Mouse (Mus musculus) kidney, postnatal 4 days (tissue): Measurements from ENCODE around the gene Lif.
A peak's percentile ranks its signal among the peaks of the same experiment; 100 is the strongest.

Source experiments
- DNase-seq, 2 experiments: peaks; one replicate each; pipeline ENCODE4 v3.0.0; 2021; ENCODE audit warnings: mixed read lengths in 2 of 2

Lif gene

DNA sequence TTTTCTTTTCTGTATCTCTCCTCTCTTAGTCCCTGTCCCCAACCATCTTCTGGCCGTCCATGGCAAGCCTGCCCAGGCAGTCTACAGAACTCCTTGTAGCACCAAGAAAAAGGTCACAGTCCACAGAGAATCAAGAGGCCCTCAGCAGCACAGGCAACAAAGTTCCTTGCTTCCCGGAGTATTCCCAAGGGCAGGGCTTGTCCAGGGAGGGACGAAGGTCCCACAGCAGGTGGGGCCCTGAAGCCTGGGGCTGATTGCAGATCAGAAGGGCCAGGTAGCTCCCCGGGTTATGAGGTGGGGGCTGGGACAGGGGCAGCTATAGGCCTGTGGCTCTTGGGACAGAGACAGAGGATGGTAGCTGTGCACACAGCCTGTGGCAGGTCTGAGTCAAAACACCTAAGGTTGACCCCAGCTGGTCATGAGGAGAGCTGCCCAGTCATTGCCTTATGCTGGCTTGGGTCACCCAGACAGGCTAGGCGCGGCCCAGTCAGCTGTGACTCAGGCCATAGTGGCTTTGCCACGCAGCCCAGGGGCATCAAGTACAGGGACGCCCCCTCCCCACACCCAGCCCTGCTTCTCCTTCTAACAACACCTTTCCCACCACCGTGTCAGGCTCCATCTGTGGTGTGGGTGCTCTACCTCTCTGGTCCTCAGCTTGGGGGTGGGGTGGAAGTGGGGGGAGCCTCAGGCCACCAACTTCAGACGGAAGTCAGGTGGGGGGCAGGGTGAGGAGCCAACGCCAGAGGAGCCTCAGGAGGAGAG lies at the start of gene Lif:
Gene Lif, plus strand, starts transcription at position 712 of the 762 bp plus-strand sequence.
- no peak for DNase-seq

- DNase-seq, result no peak
These were observed 49.7 kb upstream of the Lif start for GRCm38 (mm10) chr11:4207655-4208054.

GRCm38 (mm10) chr11:4209556-4209955 lies 47.8 kb upstream of the Lif start:
- peak; percentile 46 to 52 for DNase-seq

DNA sequence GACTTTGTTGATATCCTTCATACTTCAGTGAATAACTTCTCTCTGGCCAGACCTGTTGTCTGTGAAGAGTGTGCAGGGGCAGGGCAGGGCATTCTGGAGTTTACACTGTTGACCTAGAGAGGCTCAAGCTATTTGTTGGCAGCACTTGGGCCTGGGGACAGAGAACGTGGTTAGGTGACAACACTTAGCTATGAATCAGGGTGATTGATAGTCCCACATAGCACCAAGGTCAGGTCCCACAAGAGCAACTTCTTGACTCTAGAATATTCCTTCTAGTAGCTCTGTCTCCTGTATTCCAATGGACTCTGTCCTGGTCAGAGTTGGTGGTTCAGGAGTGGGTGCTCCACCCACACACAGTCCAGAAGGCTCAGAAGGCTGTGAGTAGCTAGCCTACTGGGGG lies 46.6 kb upstream of the Lif start:
- DNase-seq, result no peak

GRCm38 (mm10) chr11:4213107-4213506 lies 44.2 kb upstream of the Lif start:
- DNase-seq, result no peak

- DNase-seq, result no peak
These were observed 42.8 kb upstream of the Lif start for GRCm38 (mm10) chr11:4214572-4214971.

DNA sequence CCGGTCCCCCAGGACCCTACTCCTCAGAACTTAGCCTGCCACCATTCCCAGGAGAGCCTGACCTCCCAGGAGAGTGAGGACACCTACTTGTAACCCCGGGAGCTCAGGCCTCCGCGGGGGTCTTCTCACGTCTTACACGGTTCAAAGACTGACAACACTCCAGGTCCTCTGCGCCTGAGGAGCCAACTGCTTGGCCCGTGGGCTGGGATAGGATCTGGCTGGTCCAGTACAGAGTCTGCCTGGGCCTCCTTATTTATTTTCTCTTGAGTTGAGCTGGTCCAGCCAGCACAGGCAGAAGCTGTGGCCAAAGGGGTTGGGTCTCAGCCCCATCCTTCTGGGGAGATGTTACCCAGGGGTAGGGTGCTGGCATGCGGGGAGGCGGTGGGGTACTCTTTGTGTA lies 42.3 kb upstream of the Lif start:
- no peak for DNase-seq

DNA sequence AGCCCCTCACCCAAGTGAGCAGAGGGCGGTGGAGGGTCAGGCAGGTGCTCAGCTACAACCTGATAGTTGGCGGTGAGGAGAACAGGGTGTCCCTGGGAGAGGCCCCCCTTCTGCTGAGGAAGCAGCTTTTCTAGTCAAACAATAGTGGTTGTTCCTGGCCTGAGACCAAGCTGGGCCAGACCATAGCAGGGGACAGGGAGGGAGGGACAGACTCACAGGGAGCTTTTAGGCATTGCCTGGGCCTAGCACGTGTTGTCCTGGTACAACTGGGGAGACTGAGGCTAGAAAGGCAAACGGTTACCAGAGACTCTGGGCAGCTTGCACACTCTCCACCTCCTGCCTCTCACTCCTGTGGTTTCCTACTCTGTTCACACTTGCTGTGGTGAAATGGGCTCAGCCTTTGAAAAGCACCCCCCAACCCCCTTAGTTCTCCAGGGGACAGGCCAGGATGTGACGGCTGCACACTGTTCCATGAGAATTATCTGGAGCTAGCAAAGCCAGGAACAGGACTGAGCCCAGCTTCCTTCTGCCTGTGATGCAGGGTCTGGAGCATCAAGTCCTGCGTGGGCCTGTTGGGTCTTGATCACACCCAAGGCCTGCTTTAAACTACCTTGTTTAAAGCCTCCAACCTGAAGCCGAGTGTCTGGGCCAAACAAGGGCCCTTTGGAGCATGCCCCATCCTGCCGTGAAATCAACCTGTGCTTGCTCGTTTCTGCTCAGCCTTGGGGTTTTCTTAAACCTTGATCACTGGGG lies 40.9 kb upstream of the Lif start:
- peak; percentile 56 to 67 for DNase-seq

GRCm38 (mm10) chr11:4217914-4218629 lies 39.3 kb upstream of the Lif start, which contains the start of gene Castor1:
Gene Castor1, plus strand, starts transcription at chr11:4218225.
- DNase-seq, result peak; percentile 90 to 95

GRCm38 (mm10) chr11:4218637-4219036 lies 38.7 kb upstream of the Lif start:
- no peak for DNase-seq

GRCm38 (mm10) chr11:4219317-4219751 lies 38.0 kb upstream of the Lif start:
- peak; percentile 82 to 87 for DNase-seq

GRCm38 (mm10) chr11:4219908-4220307 lies 37.4 kb upstream of the Lif start:
- no peak for DNase-seq

DNA sequence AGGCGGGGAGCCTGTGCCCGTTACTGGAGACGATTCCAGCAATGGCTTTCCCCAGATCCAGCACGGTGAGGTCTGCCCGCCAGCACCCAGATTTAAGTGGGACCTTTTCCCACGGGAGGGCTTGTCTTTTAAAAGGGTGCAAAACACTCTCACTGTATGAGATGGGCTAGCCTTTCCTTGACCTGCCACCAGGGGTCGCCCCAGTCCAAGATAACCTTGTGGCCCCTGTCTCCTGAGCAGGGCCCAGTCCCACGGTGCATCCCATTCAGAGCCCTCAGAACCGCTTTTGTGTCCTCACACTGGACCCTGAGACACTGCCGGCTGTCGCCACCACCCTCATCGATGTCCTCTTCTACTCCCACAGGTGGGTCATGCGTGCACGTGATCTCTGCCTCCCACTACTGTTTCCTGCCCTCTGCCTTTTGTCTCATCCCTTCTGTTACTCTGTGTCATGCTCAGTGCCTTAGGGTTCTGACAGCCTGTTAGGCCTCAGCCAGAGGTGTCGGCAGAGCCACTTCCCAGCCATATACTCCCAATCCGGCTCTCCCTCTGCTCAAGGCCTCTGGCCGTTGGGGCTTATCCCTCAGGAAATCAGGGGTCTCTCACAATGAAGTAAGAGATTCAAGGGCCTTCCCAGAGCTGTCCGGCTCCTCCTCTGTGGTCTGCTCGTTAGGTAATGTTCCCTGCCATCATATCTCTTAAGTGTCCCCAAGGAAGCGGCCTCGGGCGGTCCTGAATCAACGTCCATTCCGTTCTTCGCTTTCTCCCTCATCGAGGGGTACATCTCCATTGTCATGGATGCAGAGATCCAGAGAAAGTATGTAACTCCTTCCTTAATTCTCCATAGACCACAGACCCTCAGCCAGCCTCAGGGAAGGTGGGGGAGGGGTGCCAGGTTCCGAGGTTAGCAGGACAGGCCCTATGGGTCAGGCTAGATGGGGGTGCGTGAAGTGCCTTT lies 36.6 kb upstream of the Lif start:
- peak; percentile 87 for DNase-seq

GRCm38 (mm10) chr11:4222046-4222950 lies 35.1 kb upstream of the Lif start:
- no peak for DNase-seq

DNA sequence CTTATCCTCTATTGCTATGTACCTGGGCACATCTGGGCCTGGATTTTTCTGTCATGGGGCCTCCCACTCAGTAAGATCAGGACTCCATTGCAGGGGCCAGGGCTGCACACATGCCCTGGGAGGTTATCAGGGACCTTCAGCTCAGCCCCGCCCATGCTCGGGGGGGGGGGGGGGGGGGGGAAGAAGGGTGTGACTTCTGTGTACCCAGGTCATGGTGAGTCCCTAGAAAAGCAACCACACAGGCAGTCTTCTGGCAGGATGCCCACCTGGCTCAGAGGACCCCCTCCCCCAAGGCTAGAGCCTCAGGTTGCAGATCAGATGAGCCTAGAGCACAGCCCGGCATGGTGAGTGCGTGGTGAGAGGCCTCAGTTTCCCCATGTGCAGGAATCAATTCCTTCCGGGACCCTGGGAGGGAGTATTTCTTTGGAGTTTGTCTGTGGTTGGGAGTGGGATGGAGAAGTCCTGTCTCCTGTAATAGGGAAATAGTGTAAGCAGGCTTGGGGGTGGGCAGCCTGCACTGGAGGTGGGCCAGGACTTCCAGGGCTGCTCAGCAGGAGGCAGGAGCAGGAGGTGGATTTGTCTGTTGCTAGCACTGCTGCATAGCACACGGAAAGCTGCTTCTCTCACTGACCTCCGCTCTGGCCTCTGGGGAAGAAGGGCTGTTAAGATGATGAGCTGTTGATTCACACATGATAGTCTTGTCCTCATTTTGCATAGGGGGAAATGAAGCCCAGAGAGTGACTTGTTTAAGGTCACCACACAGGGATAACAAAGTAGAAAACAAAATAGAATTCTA lies 33.8 kb upstream of the Lif start:
- DNase-seq, result no peak

DNA sequence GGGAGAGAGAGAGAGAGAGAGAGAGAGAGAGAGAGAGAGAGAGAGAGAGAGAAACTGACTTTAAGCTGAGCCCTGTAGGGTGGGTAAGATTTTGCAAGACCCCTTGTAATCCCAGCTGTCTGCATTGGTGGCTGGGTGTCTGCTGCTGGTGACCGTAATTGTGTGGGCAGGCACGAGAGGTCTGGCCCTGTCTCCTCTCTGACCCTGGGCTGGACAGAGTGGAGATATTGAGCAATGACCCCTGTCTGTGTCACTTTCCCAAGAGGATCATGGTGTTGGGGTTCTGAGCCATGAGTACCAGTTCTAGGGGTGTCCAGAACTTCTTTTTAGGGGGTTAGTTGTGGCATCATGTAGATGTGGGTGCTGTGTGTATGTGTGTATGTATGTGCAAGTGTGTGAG lies 33.1 kb upstream of the Lif start:
- DNase-seq, result no peak

GRCm38 (mm10) chr11:4226569-4227325 lies 30.6 kb upstream of the Lif start:
- no peak for DNase-seq

GRCm38 (mm10) chr11:4228463-4228862 lies 28.9 kb upstream of the Lif start:
- no peak for DNase-seq

DNA sequence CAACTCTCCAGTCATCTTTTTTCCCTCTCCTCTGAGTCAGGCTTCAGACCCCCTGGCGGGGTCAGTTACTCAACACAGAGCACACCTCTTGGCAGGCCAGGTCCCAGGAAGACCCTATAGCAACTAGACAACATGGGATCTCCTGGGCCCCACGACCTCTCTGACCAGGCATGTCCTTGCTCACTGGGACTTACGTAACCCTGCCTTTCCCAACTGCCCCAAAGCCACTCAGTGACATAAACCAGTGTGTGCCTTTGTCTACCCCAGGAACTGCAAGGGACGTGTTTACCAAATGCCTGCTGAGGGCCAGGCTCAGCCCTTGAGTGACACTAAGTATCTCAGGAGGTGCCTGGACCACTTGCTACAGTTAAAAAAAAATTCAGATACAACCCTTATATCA lies 27.5 kb upstream of the Lif start:
- DNase-seq, result no peak

DNA sequence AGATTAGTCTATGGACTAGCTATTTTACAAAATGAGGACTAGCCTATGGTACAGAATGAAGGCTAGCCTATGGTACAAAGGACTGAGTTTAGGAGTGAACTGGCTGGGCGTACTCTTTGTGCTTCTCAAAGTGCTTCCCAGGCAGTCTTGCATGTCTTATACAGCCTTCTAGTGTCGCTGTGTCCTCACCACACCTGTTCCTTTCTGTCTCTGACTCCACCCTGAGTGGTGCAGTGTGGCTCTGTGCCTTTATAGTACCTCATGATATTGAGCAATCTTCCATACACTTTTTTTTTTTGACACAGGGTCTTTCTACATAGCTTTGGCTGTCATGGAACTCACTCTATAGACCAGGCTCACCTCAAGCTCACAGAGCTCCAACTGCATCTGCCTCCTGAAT lies 25.9 kb upstream of the Lif start:
- no peak for DNase-seq
